Mouse (Mus musculus) layer of hippocampus, adult 9-11 months (tissue): ENCODE results near the gene Vamp2.

Experiments
- DNase-seq: peaks from one replicate; pipeline ENCODE4 v3.0.0; 2022

Gene Vamp2

GRCm38 (mm10) chr11:69065394-69065925 is 22.8 kb upstream of the Vamp2 start:
- DNase-seq = no peak

GRCm38 (mm10) chr11:69066163-69066861 is 22.0 kb upstream of the Vamp2 start:
- peak; percentile 77 for DNase-seq

GRCm38 (mm10) chr11:69066956-69067355 is 21.3 kb upstream of the Vamp2 start:
- DNase-seq = peak; percentile 81

GRCm38 (mm10) chr11:69067601-69068000 is 20.7 kb upstream of the Vamp2 start:
- no peak for DNase-seq

GRCm38 (mm10) chr11:69070093-69070492 is 18.2 kb upstream of the Vamp2 start:
- DNase-seq = no peak

- DNase-seq = peak; percentile 95
Observed at GRCm38 (mm10) chr11:69070590-69071222, 17.6 kb upstream of the Vamp2 start, which contains the start of gene Tmem107. Tmem107 (plus strand) TSS chr11:69070806.

GRCm38 (mm10) chr11:69071262-69071661 is 17.0 kb upstream of the Vamp2 start:
- DNase-seq = no peak

GRCm38 (mm10) chr11:69072234-69072633 is 16.1 kb upstream of the Vamp2 start:
- DNase-seq = no peak

- DNase-seq = no peak
Observed at GRCm38 (mm10) chr11:69072666-69073064, 15.6 kb upstream of the Vamp2 start.

GRCm38 (mm10) chr11:69073065-69073888 is 15.0 kb upstream of the Vamp2 start:
- DNase-seq = peak; percentile 96

GRCm38 (mm10) chr11:69073951-69074775 is 14.1 kb upstream of the Vamp2 start:
- DNase-seq = no peak

- DNase-seq = no peak
Observed at GRCm38 (mm10) chr11:69074776-69075069, 13.6 kb upstream of the Vamp2 start.

GRCm38 (mm10) chr11:69075764-69076479 is 12.4 kb upstream of the Vamp2 start:
- no peak for DNase-seq

GRCm38 (mm10) chr11:69076572-69076971 is 11.7 kb upstream of the Vamp2 start:
- DNase-seq = no peak

GRCm38 (mm10) chr11:69077316-69077715 is 11.0 kb upstream of the Vamp2 start:
- no peak for DNase-seq

GRCm38 (mm10) chr11:69078041-69078440 is 10.2 kb upstream of the Vamp2 start:
- DNase-seq = no peak

GRCm38 (mm10) chr11:69078805-69079438 is 9.4 kb upstream of the Vamp2 start:
- DNase-seq = no peak

GRCm38 (mm10) chr11:69080102-69080854 is 8.0 kb upstream of the Vamp2 start:
- no peak for DNase-seq

GRCm38 (mm10) chr11:69080855-69081222 is 7.5 kb upstream of the Vamp2 start:
- no peak for DNase-seq

- no peak for DNase-seq
Observed at GRCm38 (mm10) chr11:69081613-69082012, 6.7 kb upstream of the Vamp2 start.

- no peak for DNase-seq
Observed at GRCm38 (mm10) chr11:69085608-69086007, 2.7 kb upstream of the Vamp2 start.
